In genomic region chrX:50569087-50569486, GRCm38 (mm10) we compare ENCODE assay signal across 9 mouse cellular contexts.
DNase-seq lines count a peak whose midpoint lies in the region; ATAC-seq lines count a peak whose summit lies in the region.
"Had no signal": no experiment of that assay in that cellular context is flagged by ENCODE, and none has a peak within 500 bp of the region (broad histone marks: within the 10 kb centered on the region; RNA-seq: fewer than 3 reads in every experiment).

No protein-coding gene starts in this region.

- DNase-seq in cerebellum, adult 8-10 months = peak; percentile 38
- no peak for DNase-seq in cerebellum, adult 9-11 months
- peak; percentile 82 for DNase-seq in layer of hippocampus, adult 9-10 months (ENCODE audit: low spot score)
- no peak for DNase-seq in layer of hippocampus, adult 9-11 months
- DNase-seq in MN1 (ENCODE audit: low spot score) = peak; percentile 68
- peak; percentile 60 for DNase-seq in limb, embryonic 11.5 days (ENCODE audit: low spot score)
- no peak for DNase-seq in spleen, postnatal 10 days (ENCODE audit: low spot score in 2 of 2)

- H3K4me1 ChIP-seq in limb, embryonic 11.5 days (ENCODE audit: control insufficient read depth, insufficient read depth, low read length) = no peaks in the 10 kb centered on the region
- H3K4me1 ChIP-seq: embryonic facial prominence, embryonic 15.5 days had no signal

- ATAC-seq in limb, embryonic 11.5 days (ENCODE audit: insufficient number of reproducible peaks, low FRiP score, low TSS enrichment, low read depth) = no peak
- no peak for ATAC-seq in monocyte, adult 5-6 weeks (replicated peaks; ENCODE audit: insufficient number of reproducible peaks, low FRiP score, low TSS enrichment, poor library complexity, severe bottlenecking)

- H3K9me3 ChIP-seq in limb, embryonic 11.5 days (ENCODE audit: control insufficient read depth, low read length) = no peaks in the 10 kb centered on the region
- H3K9me3 ChIP-seq: embryonic facial prominence, embryonic 15.5 days had no signal

- no peaks in the 10 kb centered on the region for H3K27me3 ChIP-seq in limb, embryonic 11.5 days (ENCODE audit: control insufficient read depth, insufficient read depth, low read length)
- H3K27me3 ChIP-seq: embryonic facial prominence, embryonic 15.5 days had no signal

- no peak overlapping the region for H3K27ac ChIP-seq in limb, embryonic 11.5 days (replicated peaks; ENCODE audit: low read depth, low read length)
- H3K27ac ChIP-seq: embryonic facial prominence, embryonic 15.5 days had no signal

- no peak overlapping the region for H3K4me3 ChIP-seq in limb, embryonic 11.5 days (ENCODE audit: low read depth, low read length)
- H3K4me3 ChIP-seq: embryonic facial prominence, embryonic 15.5 days had no signal

- 60% methylated on average over 6 of the region's 6 CpGs for WGBS in limb, embryonic 11.5 days

- H3K36me3 ChIP-seq in limb, embryonic 11.5 days (ENCODE audit: control insufficient read depth, insufficient read depth, low read length) = no peaks in the 10 kb centered on the region

- no peak overlapping the region for H3K9ac ChIP-seq in limb, embryonic 11.5 days (ENCODE audit: low read length)
- H3K9ac ChIP-seq: embryonic facial prominence, embryonic 15.5 days had no signal

- H3K4me2 ChIP-seq in limb, embryonic 11.5 days (ENCODE audit: low read depth, severe bottlenecking) = no peak overlapping the region
- H3K4me2 ChIP-seq: embryonic facial prominence, embryonic 15.5 days had no signal

Comparison
In these comparisons a context has a peak if more than half of its experiments do, and no peak if none do; other contexts are left out.
1. DNase-seq: peak in cerebellum, adult 8-10 months (single experiment), layer of hippocampus, adult 9-10 months (single experiment), MN1 (single experiment) and limb, embryonic 11.5 days (single experiment); none in cerebellum, adult 9-11 months (single experiment), layer of hippocampus, adult 9-11 months (single experiment) and spleen, postnatal 10 days (0 of 2).